Mouse (Mus musculus): ENCODE measurements around the gene Akap6.
"Not testable (repeated sequence)": the region's sequence is repeated elsewhere in the genome, so short reads cannot be mapped to it uniquely, and the experiment has no call there.

Akap6 gene

GRCm38 (mm10) chr12:52711857-52712640 lies 12.9 kb downstream of the Akap6 start:
- no peak for DNase-seq (ENCODE audit: low spot score in 2 of 2)

DNA sequence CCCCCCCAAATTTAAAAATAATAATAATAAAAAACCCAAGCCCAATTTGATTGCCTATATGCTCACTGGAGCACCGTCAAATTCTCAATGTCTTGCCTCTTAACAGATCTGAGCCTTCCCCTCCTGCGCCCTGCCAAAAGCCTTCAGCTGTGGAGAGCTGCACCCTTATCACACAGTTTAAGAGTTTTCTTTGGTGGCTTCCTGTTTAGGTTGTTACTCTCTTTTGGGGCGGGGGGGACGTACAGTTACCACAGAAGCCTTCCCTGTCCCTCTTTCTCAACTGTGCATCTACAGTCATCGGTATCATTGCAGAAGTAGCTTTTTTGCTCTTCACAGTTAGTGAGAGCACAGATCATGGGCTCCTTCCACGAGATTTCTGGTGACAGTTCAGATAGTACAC lies 19.2 kb downstream of the Akap6 start:
- DNase-seq (ENCODE audit: low spot score in 2 of 2): no peak

DNA sequence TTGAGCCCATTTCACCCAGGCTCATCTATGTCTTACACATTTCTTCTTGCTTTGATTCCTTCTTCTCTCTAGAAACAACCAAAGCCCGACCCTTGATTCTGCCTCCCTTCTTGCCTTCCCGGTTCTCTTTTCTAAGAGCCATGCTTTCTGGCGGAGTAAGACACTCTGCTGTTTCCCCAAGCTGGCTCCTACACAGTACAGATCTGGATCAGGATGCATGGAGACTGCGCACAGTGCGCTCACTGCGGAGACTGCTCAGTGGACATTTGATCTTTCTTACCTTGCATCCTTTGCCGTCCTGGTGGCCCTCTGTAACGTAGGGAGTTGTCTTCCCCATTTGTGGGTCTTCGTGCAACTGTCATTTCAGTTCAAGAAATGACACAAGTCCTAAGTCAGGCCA lies 20.0 kb downstream of the Akap6 start:
- DNase-seq (ENCODE audit: low spot score in 2 of 2): no peak

GRCm38 (mm10) chr12:52719681-52720080 lies 20.5 kb downstream of the Akap6 start:
- no peak for DNase-seq (ENCODE audit: low spot score in 2 of 2)

DNA sequence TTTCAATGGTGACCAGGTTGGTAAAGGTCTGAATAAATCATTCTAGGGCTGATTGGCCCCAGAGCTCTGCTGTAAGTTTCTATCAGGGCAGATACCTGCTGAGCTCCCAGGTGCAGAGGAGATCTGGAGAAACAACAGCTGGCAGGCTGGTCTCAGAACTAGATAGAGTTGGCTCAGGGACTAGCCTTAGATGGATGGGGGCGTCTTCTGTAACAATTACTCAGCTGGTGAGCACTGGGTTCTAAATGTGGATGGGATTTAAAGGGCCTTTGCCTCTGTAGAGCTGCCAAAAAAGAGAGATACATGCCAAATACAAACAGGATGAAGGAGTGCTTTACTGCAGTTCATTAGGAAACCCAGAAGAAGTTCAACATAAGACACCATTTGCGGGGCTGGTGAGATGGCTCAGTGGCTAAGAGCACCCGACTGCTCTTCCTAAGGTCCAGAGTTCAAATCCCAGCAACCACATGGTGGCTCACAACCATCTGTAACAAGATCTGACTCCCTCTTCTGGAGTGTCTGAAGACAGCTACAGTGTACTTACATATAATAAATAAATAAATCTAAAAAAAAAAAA lies 24.9 kb downstream of the Akap6 start:
- not testable (repeated sequence) for DNase-seq (ENCODE audit: low spot score in 2 of 2)

DNA sequence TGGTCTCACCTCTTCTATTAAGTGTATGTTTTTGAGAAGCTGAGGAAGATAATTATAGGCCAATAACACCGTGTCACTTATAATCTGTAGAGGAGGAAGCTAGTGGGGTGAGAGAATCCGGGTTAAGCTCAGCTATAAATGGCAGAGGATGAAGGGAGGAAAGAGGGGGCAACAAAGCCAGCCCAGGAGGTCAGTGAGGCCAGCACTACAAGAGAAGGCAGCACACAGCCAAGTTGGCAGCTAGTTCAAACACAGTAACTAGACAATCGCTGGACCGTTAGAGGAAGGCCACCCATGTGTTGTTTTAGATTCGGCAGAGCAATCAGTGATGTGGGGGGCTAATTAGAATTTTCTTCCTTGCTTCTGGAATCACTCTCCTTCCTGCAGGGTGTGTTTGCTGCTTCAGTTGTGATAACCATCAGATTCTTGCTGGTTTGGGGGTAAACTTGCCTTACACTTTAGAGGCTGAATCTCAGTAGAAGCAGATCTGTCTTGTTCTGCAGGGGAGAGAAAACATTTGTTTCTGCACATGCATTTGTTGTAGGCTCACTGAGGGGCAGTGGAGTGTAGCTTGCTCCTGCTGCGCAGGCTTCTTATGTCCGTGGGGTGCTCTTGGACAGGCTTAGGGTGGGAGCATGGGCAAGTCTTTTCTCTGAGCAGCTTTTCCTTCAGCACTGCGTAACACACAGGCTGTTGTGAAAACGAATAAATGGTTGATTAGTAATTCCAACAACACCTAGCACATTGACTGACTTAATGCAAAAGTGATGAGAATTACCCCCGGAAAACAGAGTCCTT lies 27.4 kb downstream of the Akap6 start:
- no peak for DNase-seq (ENCODE audit: low spot score in 2 of 2)

DNA sequence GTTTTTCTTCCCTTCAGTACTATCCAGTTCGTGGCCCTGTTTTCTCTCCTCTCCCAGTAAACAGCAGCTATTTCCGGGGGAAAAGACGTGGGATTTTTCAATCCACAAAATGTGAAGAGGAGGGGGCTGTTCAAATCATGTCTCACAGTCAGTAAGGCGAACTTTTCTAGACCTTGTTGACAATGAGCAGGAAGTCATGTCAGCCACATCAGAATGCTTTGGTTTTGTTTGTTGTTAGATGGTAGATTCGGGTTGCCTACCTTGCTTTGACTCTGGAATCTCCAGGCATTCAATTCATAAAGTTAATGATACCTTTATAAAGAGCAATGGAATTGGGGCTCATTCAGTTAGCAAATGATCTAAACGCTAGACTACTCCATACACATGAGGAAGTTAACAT lies 30.2 kb downstream of the Akap6 start:
- no peak for DNase-seq (ENCODE audit: low spot score in 2 of 2)

DNA sequence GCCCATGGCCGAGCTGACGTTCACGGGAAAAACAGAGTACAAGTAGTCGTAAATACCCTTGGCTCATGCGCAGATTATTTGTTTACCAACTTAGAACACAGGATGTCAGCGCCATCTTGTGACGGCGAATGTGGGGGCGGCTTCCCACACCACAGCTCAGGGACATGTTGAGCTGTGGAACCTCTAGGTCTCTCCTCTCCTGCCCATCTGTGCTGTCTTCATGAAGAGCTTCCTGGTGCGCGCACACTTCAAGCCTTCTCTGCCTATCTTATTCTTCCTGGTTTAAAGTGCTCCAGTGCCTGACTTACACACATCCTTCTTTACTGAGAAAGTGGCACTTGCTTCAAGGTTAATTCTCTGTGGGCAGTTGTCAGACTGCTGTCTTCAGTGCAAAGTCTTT lies 36.0 kb downstream of the Akap6 start:
- not testable (repeated sequence) for DNase-seq (ENCODE audit: low spot score in 2 of 2)

DNA sequence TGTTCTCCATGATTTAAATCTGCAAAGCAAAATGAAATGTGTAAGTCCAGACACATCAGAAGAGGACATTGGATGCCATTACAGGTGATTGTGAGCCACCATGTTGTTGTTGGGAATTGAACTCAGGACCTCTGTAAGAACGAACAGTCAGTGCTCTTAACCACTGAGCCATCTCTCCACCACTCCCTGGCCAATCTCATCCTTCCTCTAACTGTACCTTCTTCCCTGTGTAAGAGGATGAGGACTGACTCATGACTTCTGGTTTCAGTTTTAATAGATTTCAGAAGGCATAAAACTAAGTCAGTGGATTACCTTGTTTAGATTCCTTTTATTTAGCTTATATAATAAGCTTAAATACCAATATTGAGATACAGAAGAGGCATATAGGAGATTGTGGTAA lies 38.0 kb downstream of the Akap6 start:
- DNase-seq (ENCODE audit: low spot score in 2 of 2): no peak

DNA sequence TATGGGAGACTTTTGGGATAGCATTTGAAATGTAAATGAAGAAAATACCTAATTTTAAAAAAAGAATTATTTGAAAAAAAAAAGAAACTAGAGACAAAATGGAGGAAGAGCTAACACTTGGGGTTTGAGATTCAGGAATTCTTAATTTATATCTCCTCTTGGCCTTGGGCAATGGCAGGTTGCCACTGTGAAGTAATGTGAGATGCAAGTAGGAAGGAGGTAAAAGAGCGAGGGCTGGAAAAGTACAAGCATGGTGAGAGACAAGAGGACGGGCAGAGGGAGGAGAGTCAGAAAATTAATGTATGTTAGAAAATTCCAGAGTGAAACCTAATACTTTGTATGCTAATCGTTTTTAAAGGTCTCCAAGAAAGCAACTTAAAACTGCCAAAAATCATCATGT lies 40.1 kb downstream of the Akap6 start:
- DNase-seq (ENCODE audit: low spot score in 2 of 2): no peak

GRCm38 (mm10) chr12:52741801-52742200 lies 42.6 kb downstream of the Akap6 start:
- no peak for DNase-seq (ENCODE audit: low spot score in 2 of 2)

GRCm38 (mm10) chr12:52750006-52750405 lies 50.8 kb downstream of the Akap6 start:
- no peak for DNase-seq (ENCODE audit: low spot score in 2 of 2)

- no peak for DNase-seq (ENCODE audit: low spot score in 2 of 2)
These were observed 56.5 kb downstream of the Akap6 start for GRCm38 (mm10) chr12:52755649-52756048.

DNA sequence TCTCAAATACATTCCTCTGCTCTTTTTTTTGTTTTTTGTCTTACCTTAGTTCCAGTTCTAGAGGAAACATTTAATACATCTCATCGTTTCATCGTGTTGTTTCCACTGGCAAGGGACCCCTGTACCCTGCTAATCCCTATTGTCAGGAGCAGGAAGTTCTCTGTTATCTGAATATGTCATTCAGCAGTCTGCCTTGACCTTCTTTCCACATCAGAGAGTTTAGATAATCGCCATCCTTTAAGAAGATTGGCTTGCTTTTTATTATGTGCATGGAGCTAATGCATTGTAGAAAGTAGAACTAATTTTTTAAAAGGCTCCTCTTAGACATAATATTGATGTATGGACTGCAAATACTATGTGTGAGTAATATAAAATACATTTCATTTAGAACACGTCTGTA lies 58.7 kb downstream of the Akap6 start:
- no peak for DNase-seq (ENCODE audit: low spot score in 2 of 2)

DNA sequence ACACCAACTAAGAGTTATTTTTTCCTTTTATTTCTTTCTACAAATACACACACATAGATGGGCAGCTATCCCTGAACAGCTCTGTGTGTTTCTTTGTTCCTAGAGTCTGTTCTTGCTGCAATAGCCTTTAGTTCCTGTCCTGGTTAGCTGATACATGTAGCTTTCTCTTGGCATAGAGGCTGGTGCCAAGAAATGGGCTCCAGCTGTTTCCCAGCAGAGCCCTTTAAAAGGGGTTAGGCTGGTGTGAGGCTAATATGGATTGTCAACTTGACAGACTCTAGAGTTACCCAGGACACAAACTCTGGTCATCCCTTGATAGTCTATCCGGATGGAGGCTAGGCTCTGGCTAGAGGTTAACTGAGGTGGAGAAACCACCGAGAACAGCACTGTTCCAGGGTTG lies 64.9 kb downstream of the Akap6 start:
- DNase-seq (ENCODE audit: low spot score in 2 of 2): no peak

- DNase-seq (ENCODE audit: low spot score in 2 of 2): no peak
These were observed 65.6 kb downstream of the Akap6 start for GRCm38 (mm10) chr12:52764810-52765209.

DNA sequence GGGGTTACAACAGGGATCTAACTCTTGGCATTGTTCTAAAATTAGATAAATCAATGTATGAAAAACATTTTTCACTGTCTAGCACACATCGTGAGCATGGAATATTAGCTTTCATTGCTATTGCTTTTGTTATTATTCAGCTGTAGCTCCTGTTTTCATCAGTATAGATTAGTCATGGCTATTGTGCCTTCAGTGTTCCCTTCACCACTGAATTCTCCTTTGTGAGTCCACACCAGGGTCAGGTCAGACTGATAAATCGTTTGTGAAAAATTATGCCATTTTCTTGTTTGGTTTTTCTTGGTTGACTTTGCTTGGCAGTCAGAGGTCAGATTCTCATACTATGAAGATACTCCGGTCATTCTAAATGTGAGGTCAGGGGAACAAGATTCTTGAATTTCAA lies 70.4 kb downstream of the Akap6 start:
- DNase-seq (ENCODE audit: low spot score in 2 of 2): no peak

- DNase-seq (ENCODE audit: low spot score in 2 of 2): no peak
These were observed 72.7 kb downstream of the Akap6 start for GRCm38 (mm10) chr12:52771931-52772330.

- DNase-seq (ENCODE audit: low spot score in 2 of 2): no peak
These were observed 73.5 kb downstream of the Akap6 start for GRCm38 (mm10) chr12:52772494-52773280.

GRCm38 (mm10) chr12:52773847-52774246 lies 74.7 kb downstream of the Akap6 start:
- DNase-seq (ENCODE audit: low spot score in 2 of 2): no peak

- no peak for DNase-seq (ENCODE audit: low spot score in 2 of 2)
These were observed 75.2 kb downstream of the Akap6 start for GRCm38 (mm10) chr12:52774382-52774781.

DNA sequence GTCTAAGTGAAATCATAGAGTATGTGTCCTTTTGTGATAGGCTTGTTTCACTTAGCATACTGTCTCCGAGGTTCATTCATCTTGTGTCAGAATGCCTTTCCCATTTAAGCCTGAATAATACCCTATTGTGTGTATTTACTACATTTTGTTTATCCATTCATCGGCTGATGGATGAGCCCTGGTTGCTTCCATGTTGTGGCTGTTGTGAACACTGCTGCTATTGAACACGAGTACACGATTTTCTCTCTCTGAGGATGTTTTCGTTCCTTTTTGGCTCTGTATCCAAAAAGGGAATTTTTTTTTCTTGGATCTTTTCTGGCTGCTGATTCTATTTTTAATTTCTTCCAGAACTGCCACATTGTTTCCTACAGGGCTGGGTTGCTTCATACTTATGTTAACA lies 81.0 kb downstream of the Akap6 start:
- DNase-seq (ENCODE audit: low spot score in 2 of 2): no peak

Data from spleen, postnatal 36 days (tissue).